16 mouse cellular contexts compared by ENCODE assay signal in genomic region chr19:10055783-10056660, GRCm38 (mm10). TPM values are rescaled to one million over a fixed set of nuclear protein-coding genes. Genes with fewer than 3 reads are reported as not detected.
DNase-seq lines count a peak whose midpoint lies in the region; ATAC-seq and TF ChIP-seq lines count a peak whose summit lies in the region.
"Had no signal": no experiment of that assay in that cellular context is flagged by ENCODE, and none has a peak within 500 bp of the region (broad histone marks: within the 10 kb centered on the region; RNA-seq: fewer than 3 reads in every experiment).

No protein-coding gene starts in this region.

- H3K27ac ChIP-seq in layer of hippocampus, adult 2 months = no peak overlapping the region
- peak overlapping the region; percentile 1; the same call in 1 of the 2 replicates for H3K27ac ChIP-seq in embryonic fibroblast, embryonic 13.5 days (ENCODE audit: insufficient read depth, low read length)
- H3K27ac ChIP-seq: heart, adult 2 months; limb, embryonic 10.5 days; neural tube, embryonic 15.5 days; stomach, embryonic 15.5 days had no signal

- TF ChIP-seq POLR2A in embryonic fibroblast, embryonic 13.5 days (IDR thresholded peaks at IDR 0.05; ENCODE audit: low read depth, low read length) = no peak

- no peak overlapping the region for H3K4me3 ChIP-seq in layer of hippocampus, adult 2 months
- H3K4me3 ChIP-seq in embryonic fibroblast, embryonic 13.5 days (ENCODE audit: insufficient read depth, low read length) = no peak overlapping the region
- H3K4me3 ChIP-seq: heart, adult 2 months; limb, embryonic 10.5 days; neural tube, embryonic 15.5 days; stomach, embryonic 15.5 days had no signal

- DNase-seq in adrenal gland, adult 2 months = peak; percentile 68
- DNase-seq in adrenal gland, adult 18-20 months (ENCODE audit: low spot score in 2 of 2) = no peak
- DNase-seq in layer of hippocampus, adult 2 months (ENCODE audit: low spot score in 2 of 2) = no peak
- no peak for DNase-seq in layer of hippocampus, adult 9-11 months
- peak; percentile 70 to 89 for DNase-seq in kidney, postnatal 25 days
- DNase-seq in embryo, embryonic 11 days = no peak
- DNase-seq: heart, adult 2 months; heart, postnatal 14 days; midbrain, embryonic 14.5 days; right cerebral cortex, postnatal 14 days had no signal

- peaks cover 4% of the 10 kb centered on the region; the same call in 1 of the 2 replicates for H3K4me1 ChIP-seq in embryonic fibroblast, embryonic 13.5 days (ENCODE audit: control insufficient read depth, insufficient read depth, low read length)

- peak; percentile 38 for TF ChIP-seq CTCF in layer of hippocampus, adult 2 months (conservative IDR thresholded peaks at IDR 0.05)
- TF ChIP-seq CTCF in embryonic fibroblast, embryonic 13.5 days (IDR thresholded peaks at IDR 0.05; ENCODE audit: borderline replicate concordance, insufficient read depth, low read length) = no peak

- no peak for ATAC-seq in megakaryocyte, adult 5-6 weeks (ENCODE audit: poor library complexity, severe bottlenecking)
- ATAC-seq: activated CD4-positive, CD25-positive, alpha-beta regulatory T cell, adult 4 months had no signal

RNA-seq across cellular contexts. Expression of gene Fads3, which starts 14.7 kb away (rescaled TPM):
- total RNA-seq in adrenal gland, adult 2 months (2021) = 10 to 100 TPM; 13.3 to 17.6 TPM
- polyA plus RNA-seq in adrenal gland, adult 2 months (2012; rRNA removed) = 57.7 and 61.3 TPM in 2 replicates
- 10 to 100 TPM; 10.3 to 54.2 TPM for total RNA-seq in adrenal gland, adult 18-20 months (2021)
- 10 to 100 TPM; 25.0 to 25.6 TPM for total RNA-seq in layer of hippocampus, adult 2 months (2021)
- polyA plus RNA-seq in embryonic fibroblast, embryonic 13.5 days (2011; ENCODE audit: insufficient read length, low read depth, missing spikeins) = 115 and 142 TPM in 2 replicates
- total RNA-seq in megakaryocyte, adult 5-6 weeks (2015) = 0.76 and 0.91 TPM in 2 replicates
- 1.8 and 1.9 TPM in 2 replicates for total RNA-seq in megakaryocyte, adult 5-6 weeks (2017)
- polyA plus RNA-seq: activated CD4-positive, CD25-positive, alpha-beta regulatory T cell, adult 4 months had no signal

RNA-seq across cellular contexts. Expression of gene Fads2, which starts 45.5 kb away (rescaled TPM):
- 1,000 to 10,000 TPM; 1,573 to 1,677 TPM for total RNA-seq in adrenal gland, adult 2 months (2021)
- 836 and 1,349 TPM in 2 replicates for polyA plus RNA-seq in adrenal gland, adult 2 months (2012; rRNA removed)
- total RNA-seq in adrenal gland, adult 18-20 months (2021) = 1,000 to 10,000 TPM; 1,303 to 1,859 TPM
- 100 to 1,000 TPM; 147 to 152 TPM for total RNA-seq in layer of hippocampus, adult 2 months (2021)
- 83.8 and 86.3 TPM in 2 replicates for polyA plus RNA-seq in embryonic fibroblast, embryonic 13.5 days (2011; ENCODE audit: insufficient read length, low read depth, missing spikeins)
- 3.0 and 7.6 TPM in 2 replicates for total RNA-seq in megakaryocyte, adult 5-6 weeks (2015)
- 3.1 and 4.3 TPM in 2 replicates for total RNA-seq in megakaryocyte, adult 5-6 weeks (2017)

RNA-seq across cellular contexts. Expression of gene Rab3il1, which starts 54.6 kb away (rescaled TPM):
- total RNA-seq in adrenal gland, adult 2 months (2021) = 10 to 100 TPM in 1 of 2 experiments, 1 to 10 TPM in 1; 4.1 to 10.3 TPM
- polyA plus RNA-seq in adrenal gland, adult 2 months (2012; rRNA removed) = 9.1 and 9.4 TPM in 2 replicates
- total RNA-seq in adrenal gland, adult 18-20 months (2021) = 1 to 10 TPM; 3.6 to 5.9 TPM
- total RNA-seq in layer of hippocampus, adult 2 months (2021) = 10 to 100 TPM in 1 of 2 experiments, 1 to 10 TPM in 1; 9.7 to 10.4 TPM
- 6.5 and 18.2 TPM in 2 replicates for polyA plus RNA-seq in embryonic fibroblast, embryonic 13.5 days (2011; ENCODE audit: insufficient read length, low read depth, missing spikeins)
- 3.1 and 5.6 TPM in 2 replicates for total RNA-seq in megakaryocyte, adult 5-6 weeks (2015)
- total RNA-seq in megakaryocyte, adult 5-6 weeks (2017) = 7.1 and 11.8 TPM in 2 replicates

RNA-seq across cellular contexts. Expression of gene Best1, which starts 54.6 kb away (rescaled TPM):
- under 1 TPM; 0.17 to 0.62 TPM for total RNA-seq in adrenal gland, adult 2 months (2021)
- polyA plus RNA-seq in adrenal gland, adult 2 months (2012; rRNA removed) = 0.16 and 0.46 TPM in 2 replicates
- total RNA-seq in adrenal gland, adult 18-20 months (2021) = under 1 TPM; 0.22 to 0.30 TPM
- total RNA-seq in layer of hippocampus, adult 2 months (2021) = 1 to 10 TPM; 1.2 to 1.5 TPM
- 0.33 and 0.60 TPM in 2 replicates for polyA plus RNA-seq in embryonic fibroblast, embryonic 13.5 days (2011; ENCODE audit: insufficient read length, low read depth, missing spikeins)
- total RNA-seq in megakaryocyte, adult 5-6 weeks (2015) = not detected in 2 replicates
- not detected in 2 replicates for total RNA-seq in megakaryocyte, adult 5-6 weeks (2017)
- polyA plus RNA-seq: activated CD4-positive, CD25-positive, alpha-beta regulatory T cell, adult 4 months had no signal

Comparison
In these comparisons a context has a peak if more than half of its experiments do, and no peak if none do; other contexts are left out.
1. DNase-seq: peak in adrenal gland, adult 2 months (single experiment) and kidney, postnatal 25 days (2 of 2); none in adrenal gland, adult 18-20 months (0 of 2), layer of hippocampus, adult 2 months (0 of 2), layer of hippocampus, adult 9-11 months (single experiment) and embryo, embryonic 11 days (single experiment).
2. RNA of gene Fads2, which starts 45.5 kb away (total RNA-seq): 1,303 to 1,859 TPM in adrenal gland, adult 18-20 months, 1,573 to 1,677 TPM in adrenal gland, adult 2 months and 147 to 152 TPM in layer of hippocampus, adult 2 months; 3.0 to 7.6 TPM in megakaryocyte, adult 5-6 weeks; every median in the first group is over 10 times any median in the second.